Mouse (Mus musculus) left cerebral cortex, postnatal 10 days (tissue): ENCODE data around the gene Dvl3. TPM values are rescaled to one million over a fixed set of nuclear protein-coding genes. Genes with fewer than 3 reads are reported as not detected.

ENCODE experiments used
- DNase-seq, 2 experiments: peaks; one replicate each; pipeline ENCODE4 v3.0.0; 2021 to 2022; ENCODE audit warnings: low spot score in 2 of 2, mixed read lengths in 1 of 2; ENCODE audit errors: extremely low spot score in 1 of 2
- intact Hi-C: fragments of 180-260 bp; cut with DNase I; formaldehyde crosslinking; loops from one replicate; pipeline ENCODE4 v1.15.1; 2025
- total RNA-seq, 2 experiments: library from RNA; stranded (reverse); gene quantifications; 2 replicates each; pipeline ENCODE4 v1.2.3; 2021

Dvl3 gene
- total RNA-seq, 2 experiments from 2014 or later, result 84.8 to 87.8 TPM

GRCm38 (mm10) chr16:20493452-20493851 is 23.3 kb upstream of the Dvl3 start:
- no peak for DNase-seq
- intact Hi-C loops, result no loop called here

- intact Hi-C loops, result no loop called here
- DNase-seq, result peak; percentile 46 to 56
Measured at GRCm38 (mm10) chr16:20496671-20497600, 19.8 kb upstream of the Dvl3 start.

- intact Hi-C loops, result no loop called here
- DNase-seq, result no peak
Measured at GRCm38 (mm10) chr16:20497980-20498676, 18.7 kb upstream of the Dvl3 start.

- intact Hi-C loops, result no loop called here
- peak; percentile 92 to 93 for DNase-seq
Measured at GRCm38 (mm10) chr16:20498677-20499475, 17.9 kb upstream of the Dvl3 start, which contains the start of gene Eif2b5. Gene Eif2b5 (plus strand): TSS chr16:20498817.

DNA sequence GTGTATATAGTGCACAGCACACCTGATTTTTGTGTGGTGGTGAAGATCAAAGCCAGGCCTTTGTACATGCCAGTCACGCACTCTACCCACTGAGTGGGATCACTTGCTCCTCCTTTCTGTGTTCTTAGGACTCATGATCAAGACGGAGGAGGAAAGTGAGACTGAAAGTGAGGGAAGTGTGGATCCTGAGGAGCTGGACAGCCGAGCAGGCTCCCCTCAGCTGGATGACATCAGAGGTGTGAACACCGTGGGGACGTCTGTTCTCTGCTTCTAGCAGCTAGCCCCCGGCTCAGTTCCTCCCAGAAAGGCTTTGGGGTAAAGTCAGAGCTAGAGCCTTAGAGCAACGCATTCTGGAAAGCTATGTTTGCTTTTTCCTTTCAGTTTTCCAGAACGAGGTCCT is 10.8 kb upstream of the Dvl3 start:
- intact Hi-C loops, result loop anchor here (5.0 kb wide), 1 partner anchor 136 kb away; no protein-coding TSS in a partner anchor
- no peak for DNase-seq

- peak in 1 of 2 experiments; percentile 45 for DNase-seq
- intact Hi-C loops, result loop anchor here (5.0 kb wide), 1 partner anchor 133 kb away; no protein-coding TSS in a partner anchor
Measured at GRCm38 (mm10) chr16:20509349-20509748, 7.4 kb upstream of the Dvl3 start.

GRCm38 (mm10) chr16:20511277-20511847 is 5.4 kb upstream of the Dvl3 start:
- DNase-seq, result no peak
- intact Hi-C loops, result no loop called here

- DNase-seq, result peak in 1 of 2 experiments; percentile 19
- intact Hi-C loops, result no loop called here
Measured at GRCm38 (mm10) chr16:20516032-20516431, 750 bp upstream of the Dvl3 start.

GRCm38 (mm10) chr16:20517216-20517615 is 434 bp downstream of the Dvl3 start:
- intact Hi-C loops, result no loop called here
- peak in 1 of 2 experiments; percentile 57 for DNase-seq

- intact Hi-C loops, result no loop called here
- peak in 1 of 2 experiments; percentile 51 for DNase-seq
Measured at GRCm38 (mm10) chr16:20517701-20518374, 1.1 kb downstream of the Dvl3 start.

GRCm38 (mm10) chr16:20523886-20524285 is 7.1 kb downstream of the Dvl3 start:
- intact Hi-C loops, result no loop called here
- no peak for DNase-seq

DNA sequence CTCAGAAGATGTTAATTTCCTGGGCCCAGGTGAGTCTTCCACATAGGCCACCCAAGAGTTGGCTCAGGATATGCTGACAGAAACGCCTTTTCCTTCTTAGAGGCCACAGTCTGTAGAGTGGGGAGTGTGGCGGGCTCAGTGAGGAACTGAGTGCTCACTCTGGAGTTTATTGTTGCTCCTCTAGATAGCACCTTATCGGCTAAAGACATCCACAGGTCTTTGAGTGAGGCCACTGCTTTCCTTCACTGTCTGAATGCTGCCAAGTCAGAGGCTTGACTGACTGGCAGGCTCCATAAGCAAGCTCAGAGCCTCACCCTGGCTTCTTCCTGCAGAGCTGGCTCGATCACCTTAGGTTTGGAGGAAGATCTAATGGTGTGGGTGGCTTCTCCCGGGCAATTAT is 12.0 kb downstream of the Dvl3 start:
- DNase-seq, result no peak
- intact Hi-C loops, result no loop called here

DNA sequence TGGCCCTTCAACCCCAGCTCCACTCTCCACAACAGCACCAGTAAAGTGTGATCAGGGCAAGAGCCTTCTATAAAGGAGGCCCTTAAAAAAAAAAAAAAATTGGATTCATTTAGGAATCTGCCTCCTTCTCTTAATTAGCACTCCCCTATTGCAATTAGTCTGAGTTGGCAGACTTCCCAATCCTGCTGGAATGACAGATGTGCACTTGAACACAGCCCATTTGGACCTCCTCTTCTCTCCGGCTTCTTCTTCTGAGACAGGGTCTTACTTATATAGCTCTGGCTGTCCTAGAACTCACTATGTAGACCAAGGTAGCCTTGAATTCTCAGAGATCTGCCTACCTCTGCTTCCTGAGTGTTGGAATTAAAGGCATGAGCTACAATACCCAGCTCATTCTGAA is 12.6 kb downstream of the Dvl3 start:
- DNase-seq, result no peak
- intact Hi-C loops, result no loop called here

DNA sequence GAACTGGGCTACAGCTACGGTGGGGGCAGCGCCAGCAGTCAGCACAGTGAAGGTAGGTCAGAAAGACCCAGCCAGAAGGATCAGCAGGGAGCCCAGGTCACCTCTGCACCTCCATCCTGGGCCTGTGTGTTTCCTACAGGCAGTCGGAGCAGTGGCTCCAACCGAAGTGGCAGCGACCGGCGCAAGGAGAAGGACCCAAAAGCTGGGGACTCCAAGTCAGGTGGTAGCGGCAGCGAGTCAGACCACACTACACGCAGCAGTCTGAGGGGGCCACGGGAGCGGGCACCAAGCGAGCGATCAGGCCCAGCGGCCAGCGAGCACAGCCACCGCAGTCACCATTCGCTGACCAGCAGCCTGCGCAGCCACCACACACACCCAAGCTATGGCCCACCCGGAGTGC is 14.2 kb downstream of the Dvl3 start:
- no peak for DNase-seq
- intact Hi-C loops, result no loop called here

DNA sequence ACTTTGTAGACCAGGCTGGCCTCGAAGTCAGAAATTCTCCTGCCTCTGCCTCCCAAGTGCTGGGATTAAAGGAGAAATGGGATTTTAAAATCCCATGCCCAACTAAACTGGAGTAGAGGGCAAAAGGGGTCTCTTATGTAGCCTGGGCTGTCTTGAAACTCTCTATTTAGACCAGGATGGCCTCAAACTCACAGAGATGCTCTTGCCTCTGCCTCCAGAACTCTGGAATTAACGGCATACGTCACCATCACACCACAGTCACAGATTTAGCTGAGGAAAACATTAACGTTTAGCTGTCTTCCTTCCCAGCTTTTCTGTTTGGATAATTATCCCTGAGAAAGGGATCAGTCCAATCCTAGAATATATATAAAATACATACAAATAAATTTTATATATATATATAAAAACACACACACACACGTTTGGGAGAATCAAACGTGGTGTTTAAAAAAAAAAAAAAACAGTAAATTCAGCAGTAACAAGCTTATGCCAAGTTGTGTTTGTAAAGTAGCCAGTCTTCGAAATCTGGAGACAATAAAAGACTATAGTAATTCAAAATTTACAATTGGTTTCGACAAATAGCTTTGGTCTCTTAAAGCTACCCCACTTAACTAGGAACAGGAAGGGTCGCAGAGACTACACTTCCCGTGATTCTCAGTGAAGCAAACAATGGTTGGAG is 18.0 kb downstream of the Dvl3 start:
- no peak for DNase-seq
- intact Hi-C loops, result no loop called here

- intact Hi-C loops, result no loop called here
- peak; percentile 96 to 98 for DNase-seq
Measured at GRCm38 (mm10) chr16:20535296-20536080, 18.7 kb downstream of the Dvl3 start, which contains the start of gene Ap2m1. Gene Ap2m1 (plus strand): TSS chr16:20535478.
